Mouse (Mus musculus) left cerebral cortex, postnatal 4 days (tissue): Measurements from ENCODE around the gene BC005537. TPM values are rescaled to one million over a fixed set of nuclear protein-coding genes. Genes with fewer than 3 reads are reported as not detected.
"Not testable (repeated sequence)": the region's sequence is repeated elsewhere in the genome, so short reads cannot be mapped to it uniquely, and the experiment has no call there.

Experiments
- DNase-seq: peaks from one replicate; pipeline ENCODE4 v3.0.0-alpha.2; 2022
- intact Hi-C: fragments of 180-260 bp; cut with DNase I; formaldehyde crosslinking; loops from one replicate; pipeline ENCODE4 v1.15.1; 2025
- total RNA-seq, 2 experiments: library from RNA; stranded (reverse); gene quantifications; 2 replicates each; pipeline ENCODE4 v1.2.3; 2021

Gene BC005537
- total RNA-seq, 2 experiments from 2014 or later = 219 to 228 TPM

DNA sequence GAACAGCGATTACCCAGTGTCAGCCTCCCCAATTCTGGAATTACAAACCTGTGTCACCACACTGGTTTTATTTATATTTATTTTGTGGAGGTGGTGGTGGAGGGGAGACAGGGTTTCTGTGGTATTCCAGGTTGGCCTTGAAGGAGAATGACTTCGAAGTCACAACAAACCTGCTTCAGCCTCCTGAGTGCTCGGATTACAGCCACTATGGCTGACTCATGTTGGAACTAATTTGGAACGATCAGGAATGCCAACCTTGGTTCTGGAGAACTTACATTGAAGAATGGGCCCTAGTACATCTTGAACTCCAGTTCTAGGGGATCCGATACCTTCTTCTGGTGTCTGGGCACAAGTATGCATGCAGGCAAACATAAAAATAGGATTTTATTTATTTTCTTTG, 2.1 kb upstream of the BC005537 start:
- intact Hi-C loops = no loop called here

DNA sequence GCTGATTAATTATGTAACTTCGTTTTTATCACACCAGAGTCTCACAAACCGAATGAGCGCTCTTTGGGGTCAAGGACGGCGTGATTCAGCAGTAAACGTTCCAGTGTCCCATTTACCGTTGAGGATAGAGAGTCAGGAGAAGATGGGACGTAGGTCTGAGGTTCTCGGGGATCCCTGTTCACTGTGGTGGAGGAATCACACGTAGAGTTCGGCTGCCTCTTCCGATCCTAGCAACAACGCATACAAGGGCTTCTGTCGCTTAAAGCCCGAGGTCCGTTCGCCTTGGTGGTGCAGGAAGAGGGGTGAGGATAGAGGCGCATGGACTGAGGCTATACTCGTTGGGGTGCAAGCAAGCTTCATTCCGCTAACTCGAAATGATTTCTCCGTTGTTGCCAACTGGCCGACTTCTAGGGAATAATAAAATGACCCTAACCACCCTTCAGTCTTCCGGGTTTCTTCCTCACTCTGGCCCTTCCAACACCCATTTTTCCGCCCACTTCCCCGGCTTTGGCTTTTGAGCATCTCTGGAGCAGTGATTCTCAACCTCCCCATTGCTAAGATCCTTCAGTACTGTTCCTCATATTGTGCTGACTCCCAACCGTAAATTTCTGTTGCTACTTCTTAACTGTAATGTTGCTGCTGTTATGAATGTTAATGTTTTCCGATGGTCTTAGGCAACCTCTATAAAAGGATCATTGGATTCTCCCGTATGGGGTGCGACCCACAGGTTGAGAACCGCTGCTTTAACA, 1.4 kb upstream of the BC005537 start:
- no peak for DNase-seq
- intact Hi-C loops = no loop called here

More for the DNA sequence above, 2.1 kb upstream of the BC005537 start:
- DNase-seq = no peak

DNA sequence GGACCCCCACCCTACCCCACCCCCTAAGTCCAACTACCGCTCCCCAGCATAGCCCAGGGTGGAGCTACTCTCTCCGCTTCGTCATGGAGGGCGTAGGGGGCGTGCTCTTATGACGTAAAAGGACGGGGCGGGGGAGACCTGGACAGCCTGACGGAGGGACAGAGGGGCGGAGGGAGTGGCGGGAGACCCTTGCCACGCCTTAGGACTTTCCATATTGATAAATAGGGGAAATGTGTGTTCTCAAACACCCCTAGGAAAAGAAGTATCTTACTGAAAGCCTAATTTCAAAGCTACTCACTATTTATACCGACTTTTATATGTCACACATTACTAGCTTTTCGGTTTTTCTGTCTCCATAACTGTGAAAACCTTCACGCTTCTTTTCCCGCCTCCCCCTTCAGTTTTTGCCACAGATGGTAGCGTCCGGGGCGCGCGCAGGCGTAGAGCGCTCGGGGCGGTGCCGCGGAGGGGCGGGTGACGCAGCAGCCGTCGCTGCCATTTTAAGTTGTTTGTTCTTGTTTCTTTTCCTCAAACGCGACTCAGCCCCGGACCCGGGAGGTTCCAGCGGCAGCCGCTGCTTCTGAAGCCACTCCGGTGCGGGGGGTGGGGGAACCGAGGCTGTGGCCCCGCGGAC, 666 bp upstream of the BC005537 start:
- peak; percentile 98 for DNase-seq
- intact Hi-C loops = no loop called here

DNA sequence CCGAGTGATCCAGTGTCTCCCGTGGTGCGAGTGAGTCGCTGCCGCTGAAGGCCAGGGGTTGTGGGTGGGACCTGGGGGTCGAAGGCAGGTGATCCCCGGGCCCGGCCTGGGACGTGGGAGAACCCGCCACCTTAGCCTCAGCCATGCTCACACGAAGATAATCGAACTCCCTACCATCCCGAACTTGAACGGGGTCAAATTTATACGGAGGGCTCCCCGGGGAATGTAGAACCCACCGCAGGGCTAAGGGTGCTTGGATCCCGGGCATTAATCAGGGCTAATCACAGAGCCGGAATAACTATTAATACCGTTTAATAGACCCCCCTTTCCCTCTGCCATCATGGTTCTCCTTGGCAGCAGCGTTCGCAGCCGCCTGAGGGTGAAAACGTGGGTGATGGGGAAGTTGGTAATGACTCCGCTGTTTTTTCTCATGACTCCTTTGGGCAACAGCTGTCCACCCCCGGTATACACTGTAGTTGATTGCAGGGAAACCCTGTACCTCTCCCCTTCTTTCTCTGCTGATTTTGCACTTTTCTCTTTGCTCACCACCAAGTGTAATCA, 754 bp downstream of the BC005537 start:
- DNase-seq = peak; percentile 20
- intact Hi-C loops = no loop called here

DNA sequence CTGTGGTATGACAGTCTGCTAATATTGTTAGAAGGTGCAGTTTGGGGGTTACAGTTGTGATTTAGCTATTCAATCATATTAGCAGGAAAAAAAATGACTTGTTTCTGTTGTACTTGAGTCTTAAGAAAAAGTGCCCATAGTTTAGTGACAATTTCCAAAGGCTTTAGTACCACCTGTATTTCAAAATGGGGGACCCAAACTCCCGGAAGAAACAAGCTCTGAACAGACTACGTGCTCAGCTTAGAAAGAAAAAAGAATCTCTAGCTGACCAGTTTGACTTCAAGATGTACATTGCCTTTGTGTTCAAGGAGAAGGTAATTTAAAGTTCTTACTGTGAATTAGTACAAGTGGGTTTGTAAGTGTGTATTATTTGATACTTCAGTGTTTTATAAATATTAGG, 1.7 kb downstream of the BC005537 start:
- no peak for DNase-seq
- intact Hi-C loops = no loop called here

DNA sequence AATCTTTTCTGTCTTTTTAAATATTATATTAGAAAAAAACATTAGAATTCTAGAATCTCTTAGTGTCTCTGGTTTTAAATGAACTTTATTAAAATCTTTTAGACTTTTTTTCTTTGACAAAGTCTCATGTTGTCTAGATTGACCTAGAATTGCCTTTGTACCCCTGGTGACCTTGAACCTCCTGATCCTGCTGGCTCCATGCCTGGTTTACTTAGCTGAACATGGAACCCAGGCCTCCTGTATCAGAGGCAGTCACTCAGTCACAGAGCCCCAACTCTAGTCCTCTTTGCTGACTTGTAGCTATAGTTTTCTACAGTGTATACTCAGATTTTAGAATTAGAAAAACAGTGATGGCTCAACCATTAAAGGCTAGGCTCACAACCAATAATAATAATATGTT, 4.6 kb downstream of the BC005537 start:
- intact Hi-C loops = no loop called here

DNA sequence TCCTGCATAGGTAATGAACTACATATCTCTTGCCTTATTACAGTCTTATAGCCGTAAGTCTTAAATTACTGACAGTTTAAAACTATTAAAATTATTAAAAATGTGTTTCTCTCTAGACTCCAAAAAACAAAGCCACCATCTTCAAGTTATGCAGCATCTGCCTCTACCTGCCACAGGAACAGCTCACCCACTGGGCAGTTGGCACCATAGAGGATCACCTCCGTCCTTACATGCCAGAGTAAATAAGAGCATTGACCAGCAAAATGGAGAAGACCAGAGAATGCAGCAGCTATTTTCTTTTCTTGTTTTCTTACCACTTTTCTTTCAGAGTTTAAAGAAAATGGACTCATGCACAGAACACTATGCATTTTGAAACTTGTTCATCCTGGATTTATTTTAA, 11.1 kb downstream of the BC005537 start:
- no peak for DNase-seq

More for the DNA sequence above, 4.6 kb downstream of the BC005537 start:
- no peak for DNase-seq

DNA sequence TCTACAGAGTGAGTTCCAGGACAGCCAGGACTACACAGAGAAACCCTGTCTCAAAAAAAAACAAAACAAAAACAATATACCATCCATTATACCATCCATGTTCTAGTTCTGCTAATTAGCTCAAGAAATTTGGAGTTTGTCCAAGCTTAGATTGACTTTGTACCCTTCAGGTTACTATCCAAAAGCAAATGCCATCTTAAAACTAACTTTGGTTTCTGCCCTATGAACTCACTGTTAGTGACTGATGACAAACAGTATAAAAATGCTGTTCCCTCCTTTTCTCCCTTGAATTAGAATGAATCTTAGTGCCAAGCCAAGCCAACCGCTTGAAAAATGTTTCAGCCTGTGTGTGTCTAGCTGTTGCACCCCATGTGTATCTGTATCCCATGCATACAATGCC, 13.2 kb downstream of the BC005537 start:
- intact Hi-C loops = no loop called here
- DNase-seq = no peak

More for the DNA sequence above, 11.1 kb downstream of the BC005537 start:
- intact Hi-C loops = no loop called here

DNA sequence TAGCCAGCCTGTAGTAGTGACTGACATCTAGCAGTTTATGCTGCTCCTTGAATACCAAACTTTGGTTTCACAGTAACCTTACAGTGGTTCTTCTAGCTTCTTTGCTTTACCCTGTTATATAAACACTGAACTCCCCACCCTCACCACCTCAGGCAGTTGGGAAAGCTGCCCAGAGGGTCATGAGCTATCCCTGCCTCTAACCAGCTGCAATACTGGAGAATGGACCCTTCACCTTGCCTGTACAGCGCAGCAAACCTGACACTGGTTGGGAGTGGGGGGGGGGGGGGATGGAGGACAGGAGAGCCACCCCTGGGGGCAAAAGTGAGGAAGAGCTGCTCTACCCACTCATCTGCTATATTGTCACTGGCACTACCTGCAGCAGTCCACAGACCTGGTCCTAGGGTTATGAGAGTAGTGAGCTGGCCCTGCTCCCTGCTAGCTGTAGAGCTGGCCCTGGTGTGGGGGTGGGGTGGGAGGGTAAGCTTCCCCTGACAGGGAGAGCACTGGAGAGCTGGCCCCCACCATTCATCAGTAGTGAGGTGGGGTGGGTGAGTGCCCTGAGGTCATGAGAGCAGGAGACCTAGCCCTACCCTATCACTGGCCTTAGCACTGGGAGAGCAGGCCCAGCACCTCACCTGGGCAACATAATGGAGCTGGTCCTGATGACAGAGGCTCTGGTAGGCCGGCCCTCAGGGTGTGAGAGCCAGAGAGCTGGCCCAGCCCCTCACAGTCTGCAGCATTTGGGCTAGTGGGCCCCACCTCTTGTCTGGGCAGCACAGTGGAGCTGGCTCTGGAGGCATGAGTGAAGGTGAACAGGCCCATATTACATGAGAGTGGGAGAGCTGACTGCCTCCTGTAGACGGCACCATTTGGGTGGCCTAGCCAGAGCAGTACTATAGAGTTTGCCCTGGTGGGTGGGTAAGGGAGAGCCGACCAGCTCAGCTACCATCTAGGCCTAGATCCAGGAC, 15.0 kb downstream of the BC005537 start:
- intact Hi-C loops = no loop called here
- DNase-seq = no peak

DNA sequence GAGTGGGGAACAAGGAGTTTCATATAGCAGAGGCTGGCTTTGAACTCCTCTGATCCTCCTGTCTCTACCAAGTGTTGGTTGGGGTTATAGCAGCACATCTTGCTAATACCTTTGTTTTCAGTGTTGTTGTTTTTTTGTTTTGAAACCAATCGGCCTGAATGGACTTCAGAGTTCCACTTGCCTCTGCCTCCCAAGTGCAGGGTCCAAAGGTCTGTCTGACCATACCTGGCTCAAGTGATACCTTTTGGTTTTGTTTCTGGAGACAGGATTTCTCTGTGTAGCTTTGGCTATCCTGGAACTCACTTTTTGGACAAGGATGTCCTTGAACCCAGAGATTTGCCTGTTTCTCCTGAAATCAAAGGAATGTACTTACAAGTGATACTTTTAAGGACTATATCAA, 18.5 kb downstream of the BC005537 start:
- intact Hi-C loops = no loop called here
- no peak for DNase-seq

DNA sequence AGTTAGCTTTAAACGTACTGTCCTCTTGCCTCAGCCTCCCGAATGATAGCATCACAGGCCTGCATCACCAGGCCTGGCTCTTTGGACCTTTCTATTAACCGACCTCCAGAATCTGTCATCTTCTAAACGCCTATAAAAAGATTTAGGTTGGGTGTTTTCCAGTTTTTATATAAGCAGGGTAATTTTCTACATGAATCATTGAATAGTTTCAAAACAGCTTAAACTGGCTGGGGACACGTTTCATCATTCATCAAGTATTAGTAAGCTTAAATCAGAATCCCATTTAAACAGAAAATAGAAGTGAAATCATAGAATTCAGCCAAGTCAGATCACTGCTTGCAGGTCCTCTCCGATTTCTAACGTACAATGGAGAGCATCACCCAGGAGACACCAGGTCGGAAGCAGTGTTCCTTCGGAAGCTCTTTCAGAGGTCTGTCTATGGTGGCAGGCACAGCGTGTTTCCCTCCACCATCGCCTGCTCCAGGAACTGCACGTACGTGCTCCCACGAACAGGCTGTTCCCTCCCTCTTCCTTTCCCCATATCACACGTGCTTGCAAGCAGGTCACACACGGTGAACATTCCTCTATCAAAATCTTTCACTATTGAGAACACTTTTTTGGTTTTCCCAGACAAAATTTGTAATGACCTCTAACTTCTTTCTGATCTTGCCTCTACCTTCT, 21.3 kb downstream of the BC005537 start:
- intact Hi-C loops = no loop called here
- DNase-seq = no peak

DNA sequence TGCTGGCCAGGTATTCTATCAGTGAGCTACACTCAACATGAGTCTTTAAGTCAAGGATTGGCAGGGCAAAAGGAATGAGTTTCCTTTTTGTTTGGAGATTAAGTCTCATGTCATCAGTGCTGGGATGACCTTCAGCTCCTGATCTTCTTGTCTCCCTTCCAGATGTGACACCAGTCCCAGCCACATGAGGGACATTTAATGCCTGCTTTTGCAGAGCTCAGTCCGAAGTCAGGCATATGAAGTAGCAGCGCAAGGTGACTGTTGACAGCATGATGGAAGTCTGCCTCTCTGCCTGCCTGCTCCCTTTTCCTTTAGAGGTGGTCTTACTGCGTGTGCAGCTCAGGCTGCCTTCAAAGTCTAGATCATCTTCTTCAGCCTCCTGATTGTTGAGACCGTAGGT, 23.2 kb downstream of the BC005537 start:
- no peak for DNase-seq
- intact Hi-C loops = no loop called here

DNA sequence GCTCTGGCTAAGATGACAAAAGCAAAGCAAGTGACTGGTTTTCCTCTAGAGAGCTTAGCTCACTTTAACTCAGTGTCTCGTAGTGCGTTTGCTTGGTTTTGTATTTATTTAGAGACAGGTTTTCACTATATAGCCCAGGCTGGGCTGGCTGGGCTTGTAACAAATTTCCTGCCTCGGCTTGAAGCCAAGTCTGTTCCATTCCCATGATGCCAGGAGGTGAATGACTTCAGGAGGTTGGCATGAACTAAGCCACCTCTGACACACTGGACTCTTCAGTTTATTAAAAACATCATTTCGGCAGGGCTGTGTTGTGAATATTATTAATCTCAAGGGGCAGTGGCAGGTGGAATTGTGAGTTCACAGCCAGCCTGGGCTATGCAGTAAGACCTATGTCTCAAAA, 24.1 kb downstream of the BC005537 start:
- DNase-seq = no peak
- intact Hi-C loops = no loop called here

DNA sequence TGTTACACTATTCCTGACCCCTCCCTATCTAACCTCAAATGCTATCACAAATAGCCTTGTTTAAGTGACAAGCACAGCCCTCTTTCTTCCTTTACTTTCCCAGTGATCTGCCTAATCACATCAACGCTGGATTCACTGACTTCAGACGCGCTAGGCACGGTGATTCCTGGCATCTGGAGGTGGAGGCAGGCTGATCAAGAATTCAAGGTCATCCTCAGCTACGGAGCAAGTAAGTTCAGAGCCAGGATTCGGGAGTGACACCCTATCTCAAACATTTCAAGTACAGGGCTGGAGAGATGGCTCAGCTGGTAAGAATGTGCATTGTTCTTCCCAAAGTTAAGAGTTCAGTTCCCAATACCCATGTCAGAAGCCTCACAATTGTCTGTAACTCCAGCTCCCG, 24.7 kb downstream of the BC005537 start:
- DNase-seq = no peak
- intact Hi-C loops = no loop called here

DNA sequence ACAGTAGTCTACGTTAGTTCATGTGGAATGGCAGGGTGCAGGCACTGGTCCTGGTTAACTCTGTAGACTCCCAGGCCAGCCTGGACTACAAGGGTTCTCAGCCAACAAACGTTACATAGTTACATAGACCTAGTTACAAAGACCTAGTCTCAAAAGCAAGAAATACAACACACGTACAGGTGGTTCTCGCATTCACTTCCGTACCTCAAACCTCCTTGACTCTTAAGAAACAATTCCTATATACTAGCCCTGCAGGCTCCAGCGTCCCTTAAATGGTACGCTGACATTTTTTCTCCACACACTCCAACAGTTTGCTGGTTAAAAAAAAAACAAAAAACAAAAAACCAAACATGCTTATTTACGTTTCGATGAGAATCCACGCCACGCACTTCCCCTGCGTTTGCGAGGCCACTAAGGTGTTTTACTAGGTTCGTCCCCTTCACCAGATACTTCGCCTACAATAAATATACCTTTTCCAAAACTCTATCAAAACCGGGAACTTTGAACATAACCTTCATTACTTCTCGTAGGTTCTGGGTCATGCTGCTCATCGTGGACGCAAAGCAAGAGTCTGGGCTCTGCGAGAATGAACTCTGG, 29.4 kb downstream of the BC005537 start:
- intact Hi-C loops = no loop called here
- no peak for DNase-seq

DNA sequence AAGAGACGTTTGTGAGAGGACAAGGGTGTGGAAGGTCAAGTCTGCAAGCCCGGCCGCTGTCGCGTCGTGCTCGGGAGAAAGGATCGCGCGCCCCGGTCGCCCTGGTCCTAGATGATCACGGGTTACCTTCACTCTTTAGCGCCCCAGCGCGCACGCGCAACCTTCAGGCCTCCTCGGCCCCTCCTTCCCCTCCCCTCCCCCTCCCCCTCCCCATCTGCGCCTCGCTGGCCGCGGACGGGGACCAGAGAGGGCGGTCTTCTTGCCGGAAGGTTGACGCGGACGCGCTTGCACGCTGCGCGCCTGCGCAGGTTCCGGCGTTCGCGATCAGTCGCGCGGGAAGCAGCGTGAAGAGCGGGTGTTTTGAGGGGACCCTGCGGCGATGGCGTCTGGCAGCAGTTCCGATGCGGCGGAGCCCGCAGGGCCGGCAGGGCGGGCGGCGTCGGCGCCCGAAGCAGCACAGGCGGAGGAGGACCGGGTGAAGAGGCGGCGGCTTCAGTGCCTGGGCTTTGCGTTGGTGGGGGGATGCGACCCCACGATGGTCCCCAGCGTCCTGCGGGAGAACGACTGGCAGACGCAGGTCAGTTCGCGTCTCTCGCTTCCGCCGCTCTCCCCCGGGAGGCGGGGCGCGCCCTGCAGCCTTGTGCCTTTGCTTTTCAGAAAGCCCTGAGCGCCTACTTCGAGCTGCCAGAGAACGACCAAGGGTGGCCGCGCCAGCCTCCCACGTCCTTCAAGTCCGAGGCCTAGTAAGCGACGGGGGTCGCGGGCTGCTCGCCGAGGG, 30.1 kb downstream of the BC005537 start, which contains the start of the genes Acot13 and Tdp2:
TSS of gene Acot13 (minus strand) at position 188 of the 778 bp plus-strand sequence.
TSS of gene Tdp2 (plus strand) at position 327 of the 778 bp plus-strand sequence.
- intact Hi-C loops = no loop called here
- DNase-seq = peak; percentile 98

DNA sequence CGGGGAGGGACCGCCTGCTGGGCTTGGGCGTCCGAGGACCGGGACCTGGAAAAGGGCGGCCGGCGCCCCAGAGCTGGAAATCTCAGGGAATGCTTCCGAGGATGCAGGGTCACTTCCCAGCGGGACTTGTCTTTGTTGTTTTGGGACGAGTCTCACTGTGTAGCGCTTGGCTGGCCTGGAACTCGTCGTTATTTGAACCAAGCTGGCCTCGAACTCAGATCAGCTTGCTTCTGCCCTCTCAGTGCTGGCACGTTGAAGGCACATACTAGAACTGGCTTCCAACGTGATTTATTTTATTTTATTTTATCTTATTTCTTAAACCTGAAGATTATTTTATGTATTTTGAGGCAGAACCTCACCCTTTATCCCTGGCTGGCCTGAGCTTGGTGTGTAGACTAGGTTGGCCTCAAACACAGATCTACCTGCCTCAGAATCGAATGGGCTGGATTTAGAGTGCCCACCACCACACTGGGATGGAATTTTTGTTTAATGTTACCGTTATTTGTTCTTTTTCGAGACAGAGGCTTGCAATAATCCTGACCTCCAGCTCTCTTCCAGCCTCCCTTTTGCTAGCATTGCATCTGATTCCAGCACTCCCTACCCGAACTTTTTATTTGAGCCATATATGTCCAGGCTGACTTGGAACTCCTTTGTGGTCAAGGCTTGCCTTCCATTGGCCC, 30.8 kb downstream of the BC005537 start:
- intact Hi-C loops = no loop called here
- DNase-seq = no peak

DNA sequence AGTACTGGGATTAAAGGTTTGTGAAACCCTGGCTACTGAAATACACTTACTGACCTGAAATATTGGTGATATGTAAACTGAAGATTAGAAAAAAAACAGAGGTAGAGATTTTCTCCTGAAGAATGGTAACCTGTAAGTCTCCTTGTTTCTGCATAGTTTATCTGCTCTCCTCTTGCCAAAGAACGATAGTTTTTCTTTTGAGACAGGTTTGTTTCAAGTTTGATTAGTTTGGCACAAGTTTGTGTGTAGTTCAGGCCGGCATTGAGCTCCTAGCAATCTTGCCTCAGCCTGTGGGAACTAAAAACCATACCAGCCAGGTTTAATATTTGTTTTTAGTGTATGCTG, 31.3 kb downstream of the BC005537 start:
- intact Hi-C loops = no loop called here

DNA sequence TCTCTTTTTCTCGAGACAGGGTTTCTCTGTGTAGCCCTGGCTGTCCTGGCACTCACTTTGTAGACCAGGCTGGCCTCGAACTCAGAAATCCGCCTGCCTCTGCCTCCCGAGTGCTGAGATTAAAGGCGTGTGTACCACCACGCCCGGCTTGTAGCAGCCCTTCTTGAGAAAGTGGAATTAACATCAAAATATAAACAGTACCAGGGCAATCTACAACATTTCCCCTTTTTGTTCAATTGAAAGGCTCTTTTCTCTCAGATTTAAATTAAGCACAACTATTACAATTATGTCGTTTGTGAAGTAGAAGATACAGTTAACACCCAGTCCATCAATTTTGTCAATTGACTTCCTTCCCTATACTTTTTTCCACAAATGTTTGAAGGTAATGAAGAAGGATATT, 36.3 kb downstream of the BC005537 start:
- DNase-seq, intact Hi-C loops: not testable (repeated sequence)

More for the DNA sequence above, 31.3 kb downstream of the BC005537 start:
- no peak for DNase-seq
